22 mouse cellular contexts compared by ENCODE assay signal in genomic region chr2:148239046-148239445, GRCm38 (mm10).
DNase-seq lines count a peak whose midpoint lies in the region; ATAC-seq and TF ChIP-seq lines count a peak whose summit lies in the region.
"Had no signal": no experiment of that assay in that cellular context is flagged by ENCODE, and none has a peak within 500 bp of the region (broad histone marks: within the 10 kb centered on the region; RNA-seq: fewer than 3 reads in every experiment).

No protein-coding gene starts in this region.

- no peak for DNase-seq in heart, embryonic 10.5 days (ENCODE audit: low spot score)
- DNase-seq in heart, postnatal 25 days (ENCODE audit: low spot score): no peak
- peak; percentile 50 for DNase-seq in kidney, postnatal 0 days (ENCODE audit: low spot score)
- no peak for DNase-seq in kidney, adult 2 months
- DNase-seq in embryo, embryonic 10.5 days (ENCODE audit: low spot score): peak; percentile 33
- DNase-seq in limb, embryonic 14.5 days (ENCODE audit: low spot score): no peak
- DNase-seq in right cerebral cortex, postnatal 4 days: no peak
- DNase-seq in testis, postnatal 14 days (ENCODE audit: low spot score): no peak
- DNase-seq: adrenal gland, adult 8-10 months; gastrocnemius, postnatal 25 days; heart, adult 2 months; liver; right cerebral cortex, adult 18-20 months; thymus, postnatal 25 days had no signal

- no peak overlapping the region for H3K4me3 ChIP-seq in heart, embryonic 10.5 days
- H3K4me3 ChIP-seq in kidney, postnatal 0 days (replicated peaks; ENCODE audit: low read depth, low read length): no peak overlapping the region
- H3K4me3 ChIP-seq in kidney, adult 2 months (ENCODE audit: insufficient read depth, low read depth, low read length): no peak overlapping the region
- H3K4me3 ChIP-seq in limb, embryonic 14.5 days (replicated peaks; ENCODE audit: low read length): no peak overlapping the region
- H3K4me3 ChIP-seq: embryonic facial prominence, embryonic 12.5 days; forebrain, embryonic 15.5 days; heart, adult 2 months; heart, embryonic 15.5 days; intestine, embryonic 15.5 days; midbrain, embryonic 13.5 days; myocyte had no signal

- H3K27me3 ChIP-seq in heart, embryonic 10.5 days (ENCODE audit: insufficient read depth, poor library complexity, severe bottlenecking): no peaks in the 10 kb centered on the region
- no peaks in the 10 kb centered on the region for H3K27me3 ChIP-seq in kidney, postnatal 0 days (ENCODE audit: insufficient read depth, low read length)
- no peaks in the 10 kb centered on the region; the same call in 1 of the 2 replicates for H3K27me3 ChIP-seq in kidney, adult 2 months (replicated peaks; ENCODE audit: control insufficient read depth, insufficient read depth, low read length)
- H3K27me3 ChIP-seq in limb, embryonic 14.5 days (ENCODE audit: control insufficient read depth, insufficient read depth, low read length): no peaks in the 10 kb centered on the region
- H3K27me3 ChIP-seq: embryonic facial prominence, embryonic 12.5 days; forebrain, embryonic 15.5 days; intestine, embryonic 15.5 days; midbrain, embryonic 13.5 days had no signal

- H3K4me2 ChIP-seq in kidney, postnatal 0 days (ENCODE audit: low read length): no peak overlapping the region
- H3K4me2 ChIP-seq in limb, embryonic 14.5 days (replicated peaks; ENCODE audit: low read depth, low read length, severe bottlenecking): no peak overlapping the region
- H3K4me2 ChIP-seq: embryonic facial prominence, embryonic 12.5 days; forebrain, embryonic 15.5 days; heart, embryonic 15.5 days; intestine, embryonic 15.5 days; midbrain, embryonic 13.5 days had no signal

- TF ChIP-seq CTCF in kidney, postnatal 0 days (IDR thresholded peaks at IDR 0.05; ENCODE audit: low read depth): no peak
- TF ChIP-seq CTCF in kidney, adult 2 months (conservative IDR thresholded peaks at IDR 0.05; ENCODE audit: insufficient read depth, insufficient read length, low read depth, low read length): no peak

- intact Hi-C loops in heart, postnatal 25 days (cut with DNase I): no loop called here

- WGBS in heart, embryonic 10.5 days: 31% methylated on average over 3 of the region's 3 CpGs
- 22% methylated on average over 3 of the region's 3 CpGs for WGBS in kidney, postnatal 0 days
- WGBS in kidney, adult 2 months: 34% methylated on average over 3 of the region's 3 CpGs
- 62% methylated on average over 3 of the region's 3 CpGs for WGBS in limb, embryonic 14.5 days

- H3K9ac ChIP-seq in kidney, postnatal 0 days (ENCODE audit: low read depth, low read length): no peak overlapping the region
- H3K9ac ChIP-seq in limb, embryonic 14.5 days (ENCODE audit: low read depth, low read length, severe bottlenecking): no peak overlapping the region
- H3K9ac ChIP-seq: embryonic facial prominence, embryonic 12.5 days; forebrain, embryonic 15.5 days; heart, embryonic 15.5 days; intestine, embryonic 15.5 days; midbrain, embryonic 13.5 days had no signal

- H3K27ac ChIP-seq in heart, embryonic 10.5 days: peak overlapping the region; percentile 22; the same call in 1 of the 2 replicates
- no peak overlapping the region for H3K27ac ChIP-seq in kidney, postnatal 0 days
- H3K27ac ChIP-seq in kidney, adult 2 months (ENCODE audit: insufficient read depth, low read depth, low read length): no peak overlapping the region
- H3K27ac ChIP-seq in limb, embryonic 14.5 days (replicated peaks; ENCODE audit: low read depth, low read length): no peak overlapping the region
- H3K27ac ChIP-seq: embryonic facial prominence, embryonic 12.5 days; forebrain, embryonic 15.5 days; heart, adult 2 months; heart, embryonic 15.5 days; intestine, embryonic 15.5 days; midbrain, embryonic 13.5 days had no signal

- no peak for TF ChIP-seq POLR2A in kidney, adult 2 months (IDR thresholded peaks at IDR 0.05; ENCODE audit: low read depth, low read length)
- TF ChIP-seq POLR2A in limb, embryonic 14.5 days (IDR thresholded peaks at IDR 0.05; ENCODE audit: borderline replicate concordance, extremely low read depth, insufficient read depth, insufficient read length): no peak

- no peaks in the 10 kb centered on the region for H3K9me3 ChIP-seq in heart, embryonic 10.5 days
- no peaks in the 10 kb centered on the region for H3K9me3 ChIP-seq in kidney, postnatal 0 days (replicated peaks; ENCODE audit: low read length)
- no peaks in the 10 kb centered on the region for H3K9me3 ChIP-seq in limb, embryonic 14.5 days (ENCODE audit: control insufficient read depth, low read length)
- H3K9me3 ChIP-seq: embryonic facial prominence, embryonic 12.5 days; forebrain, embryonic 15.5 days; heart, embryonic 15.5 days; intestine, embryonic 15.5 days; midbrain, embryonic 13.5 days had no signal

- ATAC-seq in kidney, postnatal 0 days (replicated peaks; ENCODE audit: low FRiP score, low read depth): peak; percentile 67; the same call in 1 of the 2 replicates
- peak; percentile 44; the same call in 1 of the 2 replicates for ATAC-seq in limb, embryonic 14.5 days (ENCODE audit: low FRiP score, low read depth)
- ATAC-seq: forebrain, embryonic 15.5 days; intestine, embryonic 15.5 days; lung, postnatal 0 days; midbrain, embryonic 13.5 days had no signal

- no peaks in the 10 kb centered on the region for H3K36me3 ChIP-seq in heart, embryonic 10.5 days
- H3K36me3 ChIP-seq in kidney, postnatal 0 days (ENCODE audit: insufficient read depth, low read length): no peaks in the 10 kb centered on the region
- no peaks in the 10 kb centered on the region for H3K36me3 ChIP-seq in kidney, adult 2 months (ENCODE audit: control insufficient read depth, insufficient read depth, low read length)
- no peaks in the 10 kb centered on the region for H3K36me3 ChIP-seq in limb, embryonic 14.5 days (ENCODE audit: control insufficient read depth, insufficient read depth, low read length)
- H3K36me3 ChIP-seq: embryonic facial prominence, embryonic 12.5 days; forebrain, embryonic 15.5 days; G1E; heart, embryonic 15.5 days; intestine, embryonic 15.5 days; midbrain, embryonic 13.5 days had no signal

- H3K4me1 ChIP-seq in heart, embryonic 10.5 days: peaks cover 5% of the 10 kb centered on the region
- no peaks in the 10 kb centered on the region for H3K4me1 ChIP-seq in kidney, postnatal 0 days (replicated peaks; ENCODE audit: insufficient read depth, low read length)
- H3K4me1 ChIP-seq in kidney, adult 2 months (ENCODE audit: control insufficient read depth, insufficient read depth, low read length): 0 out of 2 replicates have a peak, but pooled peaks cover 6% of the 10 kb centered on the region
- peaks cover under 1% of the 10 kb centered on the region; the same call in 1 of the 2 replicates for H3K4me1 ChIP-seq in limb, embryonic 14.5 days (ENCODE audit: control insufficient read depth, insufficient read depth, low read length)
- H3K4me1 ChIP-seq: forebrain, embryonic 15.5 days; heart, embryonic 15.5 days; intestine, embryonic 15.5 days; midbrain, embryonic 13.5 days had no signal

Comparison
In these comparisons a context has a peak if more than half of its experiments do, and no peak if none do; other contexts are left out.
1. DNase-seq: peak in kidney, postnatal 0 days (single experiment) and embryo, embryonic 10.5 days (single experiment); none in heart, embryonic 10.5 days (single experiment), heart, postnatal 25 days (single experiment), kidney, adult 2 months (single experiment), limb, embryonic 14.5 days (single experiment), right cerebral cortex, postnatal 4 days (single experiment) and testis, postnatal 14 days (single experiment).